In genomic region chr15:103224161-103224560, GRCm38 (mm10) we compare ENCODE assay signal across 12 mouse cellular contexts. TPM values are rescaled to one million over a fixed set of nuclear protein-coding genes. Genes with fewer than 3 reads are reported as not detected.
"Had no signal": no experiment of that assay in that cellular context is flagged by ENCODE, and none has a peak within 500 bp of the region (broad histone marks: within the 10 kb centered on the region; RNA-seq: fewer than 3 reads in every experiment).

No protein-coding gene starts in this region.

- H3K27ac ChIP-seq: limb, embryonic 12.5 days; lung, embryonic 15.5 days; neural tube, embryonic 13.5 days; stomach, embryonic 15.5 days had no signal

- H3K9me3 ChIP-seq: limb, embryonic 12.5 days; lung, embryonic 15.5 days; neural tube, embryonic 13.5 days; stomach, embryonic 15.5 days had no signal

- H3K36me3 ChIP-seq: neural tube, embryonic 13.5 days; stomach, embryonic 15.5 days had no signal

- H3K4me2 ChIP-seq: limb, embryonic 12.5 days; lung, embryonic 15.5 days; neural tube, embryonic 13.5 days; stomach, embryonic 15.5 days had no signal

- H3K27me3 ChIP-seq: limb, embryonic 12.5 days; lung, embryonic 15.5 days; neural tube, embryonic 13.5 days; stomach, embryonic 15.5 days had no signal

- H3K9ac ChIP-seq: limb, embryonic 12.5 days; lung, embryonic 15.5 days; neural tube, embryonic 13.5 days; stomach, embryonic 15.5 days had no signal

- DNase-seq: kidney, adult 11 months; kidney, postnatal 25 days; layer of hippocampus, adult 9-11 months; lung, postnatal 36 days; midbrain, embryonic 14.5 days; right cerebral cortex, postnatal 14 days; thymus, postnatal 36 days had no signal

- H3K4me3 ChIP-seq: limb, embryonic 12.5 days; lung, embryonic 15.5 days; neural tube, embryonic 13.5 days; stomach, embryonic 15.5 days had no signal

RNA-seq across cellular contexts. Expression of gene Nfe2, which starts 34.0 kb away (rescaled TPM):
- total RNA-seq: left cerebral cortex, postnatal 36 days had no signal
